Mouse (Mus musculus) intestine, embryonic 14.5 days (tissue): ENCODE measurements around the gene B3galt2. TPM values are rescaled to one million over a fixed set of nuclear protein-coding genes. Genes with fewer than 3 reads are reported as not detected.

Experiments
- ATAC-seq: fragments of 200-750 bp; cut with Nextera tagmentation; replicated peaks from 2 replicates; pipeline ENCODE4 v1.8.0; 2017; ENCODE audit warnings: low read depth, moderate number of reproducible peaks, moderate TSS enrichment, moderate library complexity; ENCODE audit not compliant: low FRiP score, low TSS enrichment
- DNase-seq: peaks from one replicate; pipeline ENCODE4 v3.0.0-alpha.2; 2018; ENCODE audit warnings: low spot score
- H3K27ac ChIP-seq: fragments of 300-500 bp; sonication (generic); 2 replicates; pipeline ENCODE4 v1.5.1; 2014; ENCODE audit warnings: low read depth, mild to moderate bottlenecking, control low read depth
- H3K27me3 ChIP-seq: fragments of 300-500 bp; sonication (generic); replicated peaks from 2 replicates; pipeline ENCODE4 v1.6.1; 2014; ENCODE audit warnings: low read length, control low read depth; ENCODE audit not compliant: control insufficient read depth, insufficient read depth
- H3K36me3 ChIP-seq: fragments of 300-500 bp; sonication (generic); 2 replicates; pipeline ENCODE4 v1.6.1; 2014; ENCODE audit warnings: low read length, control low read depth; ENCODE audit not compliant: control insufficient read depth, insufficient read depth
- H3K4me1 ChIP-seq: fragments of 300-500 bp; sonication (generic); replicated peaks from 2 replicates; pipeline ENCODE4 v1.6.1; 2014; ENCODE audit warnings: low read length, control low read depth, mixed read lengths; ENCODE audit not compliant: control insufficient read depth, insufficient read depth
- H3K4me2 ChIP-seq: fragments of 300-500 bp; sonication (generic); 2 replicates; pipeline ENCODE4 v1.6.1; 2014; ENCODE audit warnings: low read length
- H3K4me3 ChIP-seq: fragments of 300-500 bp; sonication (generic); 2 replicates; pipeline ENCODE4 v1.5.1; 2014; ENCODE audit warnings: low read depth, low read length, control low read depth, mixed read lengths
- H3K9ac ChIP-seq: fragments of 300-500 bp; sonication (generic); 2 replicates; pipeline ENCODE4 v1.6.1; 2014; ENCODE audit warnings: mild to moderate bottlenecking, low read length
- H3K9me3 ChIP-seq: fragments of 300-500 bp; sonication (generic); 2 replicates; pipeline ENCODE4 v1.6.1; 2016; ENCODE audit warnings: low read length, control low read depth; ENCODE audit not compliant: control insufficient read depth
- WGBS: fragments of 180-500 bp; shearing (Covaris S2); extraction: QIAGEN DNeasy Blood & Tissue Kit; methylation state at CpG from one replicate; pipeline ENCODE4 v1.1.7; 2014; 5-methylcytosine and 5-hydroxymethylcytosine counted together
- polyA plus RNA-seq: library from polyadenylated mRNA; unstranded; fragments of >200 nt; fragmentation: Nextera tagmentation; extraction: Ambion mirVana; gene quantifications from 2 replicates; pipeline ENCODE4 v1.2.1, GENCODE M21; 2014

Gene B3galt2
- polyA plus RNA-seq, 1 experiment from 2014 or later = 0.43 TPM

DNA sequence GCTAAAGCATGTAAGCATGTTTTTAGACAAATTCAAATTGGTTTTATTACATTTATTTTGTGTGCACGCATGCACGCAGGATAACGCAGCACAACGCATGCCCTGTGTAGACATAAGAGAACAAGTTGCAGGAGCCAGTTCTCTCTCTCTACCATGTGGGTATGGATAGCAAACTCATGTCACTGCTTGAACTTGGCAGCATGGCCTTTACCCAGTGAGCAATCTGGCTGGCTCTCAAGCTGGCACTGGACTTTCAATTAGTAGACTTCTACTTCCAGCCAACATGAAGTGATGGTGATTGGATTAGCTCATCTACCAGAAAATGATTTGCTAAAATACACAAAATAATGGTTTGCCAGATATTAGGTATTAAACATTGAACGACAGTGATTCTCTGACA, 40.6 kb downstream of the B3galt2 start:
- no peak overlapping the region for H3K4me2 ChIP-seq
- ATAC-seq = no peak
- H3K27ac ChIP-seq = no peak overlapping the region
- DNase-seq = no peak
- no peaks in the 10 kb centered on the region for H3K9me3 ChIP-seq
- H3K36me3 ChIP-seq = peaks cover 59% of the 10 kb centered on the region
- H3K4me1 ChIP-seq = no peaks in the 10 kb centered on the region
- no peak overlapping the region for H3K9ac ChIP-seq
- H3K27me3 ChIP-seq = no peaks in the 10 kb centered on the region
- H3K4me3 ChIP-seq = no peak overlapping the region
- WGBS = 95% methylated on average over 5 of the region's 5 CpGs

DNA sequence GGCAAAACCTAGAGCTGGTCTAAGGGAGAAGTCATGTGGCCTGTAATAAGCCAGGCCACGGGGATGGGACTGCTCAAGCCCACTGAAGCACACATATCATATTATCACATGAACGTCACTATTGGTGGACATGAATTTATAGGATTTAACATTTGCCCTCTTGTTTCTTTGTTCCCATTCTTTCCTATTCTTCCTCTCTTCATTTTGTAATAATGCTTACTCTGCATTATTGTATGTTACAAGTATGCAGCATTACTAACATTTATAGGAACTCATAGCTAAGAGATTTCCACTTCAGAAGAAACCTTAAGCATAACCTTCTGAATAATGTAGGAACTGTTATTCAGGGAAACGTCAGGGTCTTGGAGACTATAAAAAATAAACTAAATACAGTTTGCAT, 44.4 kb downstream of the B3galt2 start:
- H3K4me3 ChIP-seq = no peak overlapping the region
- ATAC-seq = no peak
- no peaks in the 10 kb centered on the region for H3K4me1 ChIP-seq
- H3K4me2 ChIP-seq = no peak overlapping the region
- no peaks in the 10 kb centered on the region for H3K27me3 ChIP-seq
- 85% methylated on average over 3 of the region's 3 CpGs for WGBS
- H3K9ac ChIP-seq = no peak overlapping the region
- peaks cover 67% of the 10 kb centered on the region for H3K36me3 ChIP-seq
- H3K9me3 ChIP-seq = no peaks in the 10 kb centered on the region
- no peak overlapping the region for H3K27ac ChIP-seq
- no peak for DNase-seq

DNA sequence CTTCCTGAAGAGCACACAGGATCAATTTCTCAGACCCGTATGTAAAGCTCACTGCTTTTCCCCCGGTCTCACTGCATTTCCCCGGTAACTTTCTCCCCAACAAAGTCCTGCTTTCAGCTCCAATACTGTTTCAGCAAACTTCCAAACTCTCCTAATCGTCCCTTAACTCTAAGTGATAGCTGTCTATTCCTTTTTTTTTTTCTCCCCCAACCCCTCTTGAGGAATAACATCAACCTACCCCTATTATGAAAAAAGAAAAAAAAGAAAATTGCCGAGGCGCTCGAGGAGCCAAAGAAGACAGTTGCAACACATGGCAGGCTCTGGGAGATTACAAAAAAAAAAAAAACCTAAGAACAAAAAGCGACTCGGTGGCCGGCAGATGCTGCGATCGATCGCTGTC, 61.3 kb downstream of the B3galt2 start:
- no peak for ATAC-seq
- Histone ChIP-seq H3K4me3 (peak overlapping the region; percentile 85), H3K4me1 (peaks cover 6% of the 10 kb centered on the region), H3K27me3 (no peaks in the 10 kb centered on the region), H3K4me2 (peak overlapping the region; percentile 82), H3K9me3 (no peaks in the 10 kb centered on the region), H3K36me3 (peaks cover 16% of the 10 kb centered on the region), H3K9ac (peak overlapping the region; percentile 90), H3K27ac (no peak overlapping the region)
- under 1% methylated on average over 13 of the region's 13 CpGs for WGBS
- DNase-seq = no peak

DNA sequence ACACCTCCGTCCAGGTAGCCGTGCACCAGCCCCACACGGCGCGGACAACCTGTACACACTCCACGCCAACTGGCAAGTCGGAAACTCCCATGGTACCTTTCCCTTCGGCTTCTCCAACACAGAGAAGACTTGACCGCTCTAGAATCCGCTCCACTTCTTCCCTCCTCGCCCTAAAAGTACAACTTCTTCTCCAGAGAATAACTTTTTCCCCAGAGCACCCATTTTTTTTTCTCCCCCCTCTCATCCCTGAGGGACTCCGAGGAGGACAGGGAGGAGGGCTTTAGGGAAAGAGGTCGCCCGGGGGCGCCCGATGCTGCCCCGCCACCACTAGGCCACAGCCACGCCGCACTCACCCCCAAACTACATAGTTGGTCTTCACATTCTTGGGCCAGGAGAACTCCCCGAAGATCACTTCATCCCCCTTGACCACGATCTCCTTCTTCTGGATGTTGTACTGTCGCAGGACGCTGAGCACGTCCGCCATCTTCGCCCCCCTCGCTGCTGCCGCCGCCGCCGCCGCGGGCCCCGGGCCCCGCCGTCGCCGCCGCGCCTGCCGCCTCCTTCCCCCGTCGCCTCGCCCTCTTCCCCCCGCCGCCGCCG, 61.8 kb downstream of the B3galt2 start:
- Histone ChIP-seq H3K9ac (peak overlapping the region; percentile 90), H3K27ac (peak overlapping the region; percentile 84), H3K4me2 (peak overlapping the region; percentile 82), H3K36me3 (peaks cover 11% of the 10 kb centered on the region), H3K9me3 (no peaks in the 10 kb centered on the region), H3K4me3 (peak overlapping the region; percentile 85), H3K4me1 (peaks cover 6% of the 10 kb centered on the region), H3K27me3 (no peaks in the 10 kb centered on the region)
- DNase-seq (peak; percentile 95), ATAC-seq (peak; percentile 72)
- WGBS = under 1% methylated on average over 36 of the region's 48 CpGs

DNA sequence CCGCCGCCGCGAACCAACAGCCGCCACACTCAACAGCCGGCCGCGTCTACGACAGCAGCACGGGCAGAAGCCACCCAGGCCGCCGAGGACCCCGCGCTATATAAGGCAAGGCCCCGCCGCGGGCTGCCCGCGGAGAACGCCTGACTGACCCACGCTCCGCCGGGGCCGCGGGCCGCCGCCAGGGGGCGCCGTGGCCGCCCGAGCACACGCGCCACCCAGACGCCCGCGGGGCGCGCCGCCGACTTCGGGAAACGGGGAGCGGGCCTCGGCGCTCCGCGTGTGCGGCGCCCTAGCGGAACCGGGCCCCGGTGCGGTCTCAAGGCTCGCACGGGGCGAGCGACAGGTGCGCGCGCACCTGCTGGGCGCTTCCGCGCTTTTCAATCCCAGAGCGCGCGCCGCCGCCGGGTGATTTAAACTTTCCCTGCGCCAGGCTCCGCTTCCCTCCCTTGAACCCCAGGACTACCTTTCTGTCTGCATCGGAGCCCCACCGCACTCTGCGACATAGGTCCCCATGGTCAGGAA, 62.3 kb downstream of the B3galt2 start, which contains the start of gene Cdc73:
Cdc73 (minus strand) TSS at position 153 of the 522 bp plus-strand sequence.
- peak within 1 kb of the TSS; percentile 90 for H3K9ac ChIP-seq
- no peaks in the 10 kb centered on the region for H3K9me3 ChIP-seq
- WGBS = under 1% methylated on average over 67 of the region's 74 CpGs
- H3K27ac ChIP-seq = peak within 1 kb of the TSS; percentile 84
- peaks cover 7% of the 10 kb centered on the region for H3K36me3 ChIP-seq
- H3K4me2 ChIP-seq = peak within 1 kb of the TSS; percentile 82
- peak within 1 kb of the TSS; percentile 85 for H3K4me3 ChIP-seq
- ATAC-seq (peak; percentile 99), DNase-seq (peak; percentile 79)
- H3K4me1 ChIP-seq = peaks cover 6% of the 10 kb centered on the region
- H3K27me3 ChIP-seq = no peaks in the 10 kb centered on the region

Other genes with a start within 250 kb of the B3galt2 start
- gene Cdc73, start 62.2 kb downstream of the B3galt2 start, polyA plus RNA-seq = 18.1 and 22.8 TPM in 2 replicates
- 57.6 and 63.7 TPM in 2 replicates for gene Glrx2, start 75.7 kb downstream of the B3galt2 start, polyA plus RNA-seq
- gene Trove2, start 136.4 kb downstream of the B3galt2 start, polyA plus RNA-seq = 13.8 and 15.0 TPM in 2 replicates
- gene Uchl5, start 136.6 kb downstream of the B3galt2 start, polyA plus RNA-seq = 75.3 and 81.8 TPM in 2 replicates